Mouse (Mus musculus) monocyte, adult 5-6 weeks (primary cell): Measurements from ENCODE around the gene Slc43a1. TPM values are rescaled to one million over a fixed set of nuclear protein-coding genes. Genes with fewer than 3 reads are reported as not detected.

Experiments used
- ATAC-seq: fragments of 153-309, 156-312 bp; replicated peaks from 2 replicates; pipeline ENCODE4 v1.8.0; 2017; ENCODE audit warnings: mild to moderate bottlenecking; ENCODE audit not compliant: low TSS enrichment, insufficient number of reproducible peaks, severe bottlenecking, poor library complexity, low FRiP score
- total RNA-seq: library from RNA; stranded (forward); fragments of 200-1000, 200-491, 200-594 nt; gene quantifications from 3 replicates; pipeline ENCODE4 v1.2.3, GENCODE M21; 2017

Gene Slc43a1
- total RNA-seq, 1 experiment from 2014 or later: not detected

DNA sequence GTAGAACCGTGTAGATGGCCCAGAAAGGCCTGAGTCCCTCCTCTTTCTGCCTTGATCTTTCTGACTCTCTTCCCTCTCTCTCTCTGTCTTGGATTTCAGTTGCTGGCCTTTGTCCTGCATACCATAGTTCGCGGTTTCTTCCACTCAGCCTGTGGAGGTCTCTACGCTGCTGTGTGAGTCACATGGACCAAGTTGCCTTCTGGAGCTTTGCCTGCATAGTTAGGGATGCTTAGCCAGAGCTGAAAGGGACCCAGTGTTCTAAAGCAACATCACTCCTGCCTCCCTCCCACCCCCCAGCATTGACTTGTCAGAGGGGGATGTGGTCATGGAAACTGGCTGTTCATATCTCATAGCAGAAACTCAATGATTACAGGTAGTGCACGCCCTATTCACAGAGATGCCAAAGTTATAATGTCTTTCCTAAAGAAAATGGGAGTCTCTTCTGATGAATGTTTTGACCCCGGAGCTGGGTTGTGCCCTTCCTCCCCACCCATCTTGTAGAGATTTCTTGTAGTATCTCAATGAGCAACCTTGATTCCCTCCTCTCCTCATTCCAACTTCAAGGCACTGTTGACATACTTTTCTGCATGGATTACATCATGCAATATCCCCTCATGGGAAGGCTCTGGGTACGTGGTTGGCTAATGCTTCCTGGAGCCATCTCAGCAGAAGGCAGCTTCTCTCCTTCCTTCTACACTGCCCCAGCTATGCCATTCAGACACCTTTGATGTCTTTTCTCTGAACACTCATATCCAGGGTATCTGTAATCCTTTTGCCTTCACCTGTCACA lies 21.5 kb downstream of the Slc43a1 start:
- no peak for ATAC-seq

DNA sequence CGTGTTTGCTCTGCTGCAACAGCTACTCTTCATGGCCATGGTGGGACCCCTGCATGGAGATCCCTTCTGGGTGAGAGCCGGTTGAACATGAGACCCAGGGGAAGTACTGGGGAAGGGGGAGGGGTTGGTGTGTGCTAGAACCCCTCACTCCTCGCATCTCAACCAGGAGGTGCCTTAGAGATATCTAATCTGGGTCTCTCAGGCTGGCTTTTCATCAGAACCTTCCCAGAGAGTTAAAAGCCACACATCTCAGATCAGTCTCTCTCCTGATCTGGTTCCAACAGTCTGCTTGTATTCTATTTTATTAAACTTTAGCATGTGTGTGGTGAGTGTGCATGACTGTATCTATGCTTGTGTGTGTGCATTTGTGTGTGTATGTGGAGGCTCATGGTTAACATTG lies 22.8 kb downstream of the Slc43a1 start:
- ATAC-seq: no peak

DNA sequence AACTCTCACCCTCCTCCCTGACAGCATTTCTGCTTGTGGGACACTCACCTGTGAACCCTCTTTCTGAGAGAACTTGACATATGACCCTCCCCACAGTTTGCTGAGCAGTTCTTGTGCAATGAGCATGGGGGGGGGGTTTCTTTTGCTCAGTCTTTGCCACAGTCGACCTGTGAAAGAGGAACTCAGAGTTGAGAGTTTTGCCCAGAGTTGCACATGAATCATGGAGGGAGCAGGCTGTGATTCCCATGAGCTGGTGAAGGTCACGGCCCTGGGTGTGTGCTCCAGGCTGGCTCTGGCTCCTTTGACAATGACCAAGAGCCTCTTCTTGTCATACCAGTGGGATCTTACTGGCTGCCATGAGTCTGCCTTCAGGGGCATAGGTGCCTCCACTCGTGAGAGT lies 23.6 kb downstream of the Slc43a1 start:
- ATAC-seq: no peak

DNA sequence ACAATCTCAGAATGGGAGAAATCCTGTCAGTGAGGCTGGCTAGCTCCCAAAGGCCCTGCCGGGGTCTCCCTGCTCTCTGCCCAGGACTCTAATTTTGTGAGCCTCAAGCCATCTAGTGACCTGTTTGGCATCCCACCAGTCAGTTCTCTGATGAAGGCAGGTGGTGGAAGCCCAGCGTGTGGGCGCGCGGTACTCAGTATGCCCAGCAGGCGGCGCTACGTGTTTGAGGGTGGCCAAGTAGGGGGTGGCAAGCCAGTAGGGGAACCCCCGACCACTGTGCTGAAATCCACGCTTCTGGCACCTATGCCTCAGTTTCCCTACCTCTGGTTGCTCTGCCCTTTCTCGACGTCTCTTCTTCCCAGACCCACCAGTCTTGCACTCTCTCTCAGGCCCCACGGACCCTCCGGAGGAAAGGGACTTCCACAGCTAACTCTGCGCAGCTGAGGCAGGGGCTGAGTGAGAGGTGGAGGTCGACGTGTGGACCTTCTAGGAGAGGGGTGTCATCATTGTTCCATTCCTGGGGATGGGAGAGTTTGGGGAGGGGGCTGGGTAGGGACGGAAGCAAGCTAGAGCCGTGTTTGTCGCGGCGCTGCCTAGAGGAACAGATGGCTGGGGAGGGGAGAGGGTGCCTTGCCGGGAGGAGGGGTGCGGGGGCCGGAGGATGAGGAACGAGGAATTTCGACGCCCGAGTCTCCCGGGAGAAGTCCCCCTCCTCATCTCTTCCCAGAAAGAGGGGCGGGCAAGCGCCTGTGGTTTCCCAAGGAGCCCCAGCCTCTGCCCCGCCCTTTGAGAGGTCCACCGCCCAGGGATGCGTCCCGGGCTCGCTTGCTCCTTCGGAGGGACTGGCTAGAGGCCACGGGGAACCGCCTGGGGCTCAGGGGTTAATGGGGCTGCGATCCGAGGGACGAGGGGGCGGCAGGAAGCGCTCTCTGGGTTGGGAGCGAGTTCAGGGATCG lies 27.2 kb downstream of the Slc43a1 start:
- no peak for ATAC-seq

DNA sequence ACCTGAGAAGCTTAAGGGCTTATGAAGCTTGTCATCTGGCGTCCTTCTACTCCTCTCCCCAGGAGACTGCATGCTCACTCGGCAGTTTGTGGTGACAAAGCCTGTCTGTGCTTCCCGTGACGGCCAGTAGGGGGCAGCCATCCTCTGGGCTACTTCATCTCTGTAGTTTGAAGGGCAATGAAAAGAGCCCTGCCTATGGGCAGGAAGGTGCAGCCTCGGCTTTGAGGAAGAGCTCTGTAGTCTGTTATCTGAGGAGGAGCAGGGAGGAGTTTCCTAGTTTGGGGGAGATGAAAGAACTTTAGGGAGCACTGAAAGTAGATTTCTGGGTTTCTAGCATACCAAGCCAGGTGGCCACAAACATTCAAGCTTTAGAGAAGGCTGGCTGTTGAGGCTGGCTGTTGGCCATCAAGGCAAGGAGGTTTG lies 29.9 kb downstream of the Slc43a1 start:
- ATAC-seq: 0 out of 2 replicates have a peak, but pooled peaks have one; percentile 57

DNA sequence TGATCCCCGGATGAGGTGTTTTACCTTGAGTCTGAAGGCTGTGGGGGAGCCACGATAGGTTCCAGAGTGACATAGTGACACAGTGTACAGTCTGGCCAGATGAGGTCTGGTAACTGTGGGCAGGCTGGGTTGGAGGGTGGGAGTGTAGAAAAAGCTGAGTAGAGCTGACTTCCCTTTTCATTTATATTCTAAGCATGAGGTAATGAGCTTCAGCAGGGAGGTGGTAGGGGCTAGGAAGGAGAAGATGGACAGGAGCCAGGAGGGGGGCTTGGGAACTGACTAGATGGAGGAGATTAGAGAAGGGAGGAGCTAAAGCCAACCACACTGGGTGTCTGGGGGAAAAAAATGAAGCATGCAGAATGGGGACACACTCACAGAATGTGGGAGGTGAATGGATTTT lies 30.3 kb downstream of the Slc43a1 start:
- no peak for ATAC-seq

DNA sequence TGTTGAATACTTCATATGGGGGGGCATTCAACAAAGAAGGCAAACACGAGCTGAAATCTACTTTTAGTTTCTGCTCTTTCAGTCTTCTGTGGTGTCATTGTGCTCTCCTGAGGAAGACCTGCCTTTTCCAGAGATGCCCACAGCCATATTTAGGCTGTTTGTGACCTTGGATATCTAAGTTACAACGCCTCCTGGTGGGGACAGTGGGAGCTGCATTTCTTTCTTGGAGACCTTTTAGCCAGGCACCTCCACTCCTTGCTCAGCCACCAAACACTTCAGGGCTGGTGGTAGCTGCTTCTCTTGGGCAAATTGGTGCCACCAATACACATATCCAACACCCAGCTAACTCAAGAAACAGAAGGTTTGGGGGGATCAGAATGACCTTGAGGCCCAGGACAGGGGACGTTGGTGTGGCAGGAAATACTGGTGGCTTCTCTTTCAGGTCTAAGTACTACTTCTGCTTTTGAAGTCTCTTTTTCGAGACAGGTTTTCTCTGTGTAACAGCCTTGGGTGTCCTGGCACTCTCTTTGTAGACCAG lies 32.0 kb downstream of the Slc43a1 start:
- ATAC-seq: no peak

DNA sequence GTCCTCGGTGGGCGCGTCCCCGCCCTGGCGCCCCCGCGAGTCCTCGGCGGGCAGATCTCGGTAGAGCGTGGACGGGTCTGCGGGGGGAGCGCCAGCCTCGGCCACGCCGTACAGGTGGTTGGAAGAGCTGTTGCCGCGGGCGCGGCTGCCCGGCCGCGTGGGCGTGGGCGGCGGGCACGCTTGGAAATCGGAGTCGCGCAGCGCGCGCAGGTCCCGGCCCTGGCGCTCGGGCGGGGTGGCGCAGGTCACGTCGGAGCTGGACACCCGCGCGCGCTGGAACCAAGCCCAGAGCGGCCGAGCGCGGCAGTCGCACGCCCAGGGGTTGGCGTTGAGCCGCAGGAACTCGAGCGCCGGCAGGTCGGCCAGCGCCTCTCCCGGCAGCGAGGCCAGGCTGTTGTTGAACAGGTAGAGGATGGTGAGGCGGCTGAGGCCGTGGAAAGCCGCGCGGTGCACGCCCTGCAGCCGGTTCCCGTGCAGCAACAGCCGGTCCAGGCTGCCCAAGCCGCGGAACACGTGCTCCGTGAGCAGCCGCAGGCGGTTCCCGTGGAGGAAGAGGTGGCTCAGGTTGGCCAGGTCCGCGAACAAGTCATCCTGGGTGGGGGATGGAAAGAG lies 33.6 kb downstream of the Slc43a1 start:
- no peak for ATAC-seq

DNA sequence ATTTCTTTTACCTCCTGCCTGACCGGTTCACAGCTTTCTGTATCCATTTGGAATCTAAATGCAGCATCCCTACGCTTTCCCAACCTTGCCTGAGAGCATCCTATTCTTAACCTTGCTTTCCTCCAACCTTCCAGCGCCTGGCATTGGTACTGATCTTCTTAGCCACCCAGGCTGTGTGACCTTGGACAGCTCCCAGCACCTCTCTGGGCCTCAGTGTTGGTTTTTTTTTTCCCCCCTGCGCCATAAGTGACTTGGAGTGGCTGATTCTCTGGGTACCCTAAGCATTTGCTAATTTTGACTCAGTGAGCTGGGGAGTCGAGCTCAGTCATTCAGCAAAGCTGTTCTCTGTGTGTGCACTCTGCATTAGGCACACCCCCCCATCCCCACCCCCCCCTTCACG lies 37.2 kb downstream of the Slc43a1 start:
- no peak for ATAC-seq

DNA sequence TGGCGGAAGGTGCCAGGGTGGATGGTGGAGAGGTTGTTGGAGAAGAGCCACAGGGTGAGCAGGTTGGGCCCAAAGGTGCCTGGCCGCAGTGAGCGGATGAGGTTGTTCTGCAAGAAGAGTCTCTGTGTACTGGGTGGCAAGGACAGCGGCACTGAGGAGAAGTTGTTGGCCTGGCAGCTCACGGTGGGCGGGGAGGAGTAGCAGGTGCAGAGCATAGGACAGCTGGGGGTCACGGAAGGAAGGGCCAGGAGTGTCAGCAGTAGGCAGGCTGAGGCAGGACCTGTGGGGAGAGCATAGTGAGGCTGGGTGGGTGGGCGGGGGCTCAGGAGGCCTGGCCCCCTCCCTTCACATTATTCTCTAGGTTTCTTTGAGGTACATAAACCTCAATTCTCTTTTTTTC lies 41.9 kb downstream of the Slc43a1 start:
- ATAC-seq: no peak

DNA sequence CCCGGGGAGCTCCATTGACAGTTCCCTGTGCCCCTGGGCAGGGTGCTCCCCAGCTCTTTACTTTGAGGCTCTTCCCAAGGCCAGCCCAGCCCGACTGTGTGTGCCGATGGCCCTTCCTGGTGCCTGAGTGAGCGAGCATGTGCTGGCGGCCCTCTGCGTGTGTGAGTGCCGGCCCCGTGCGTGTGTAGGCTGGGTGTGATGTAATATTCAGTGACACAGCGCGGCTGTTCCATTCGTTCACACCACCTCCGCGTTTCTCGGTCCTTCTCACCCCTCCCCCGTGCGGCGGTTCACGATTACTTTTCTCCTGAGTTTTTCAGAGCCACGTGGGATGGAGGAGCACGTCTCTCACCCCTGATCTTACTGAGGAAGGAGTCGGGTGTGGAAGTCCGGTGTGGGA lies 44.0 kb downstream of the Slc43a1 start:
- no peak for ATAC-seq

DNA sequence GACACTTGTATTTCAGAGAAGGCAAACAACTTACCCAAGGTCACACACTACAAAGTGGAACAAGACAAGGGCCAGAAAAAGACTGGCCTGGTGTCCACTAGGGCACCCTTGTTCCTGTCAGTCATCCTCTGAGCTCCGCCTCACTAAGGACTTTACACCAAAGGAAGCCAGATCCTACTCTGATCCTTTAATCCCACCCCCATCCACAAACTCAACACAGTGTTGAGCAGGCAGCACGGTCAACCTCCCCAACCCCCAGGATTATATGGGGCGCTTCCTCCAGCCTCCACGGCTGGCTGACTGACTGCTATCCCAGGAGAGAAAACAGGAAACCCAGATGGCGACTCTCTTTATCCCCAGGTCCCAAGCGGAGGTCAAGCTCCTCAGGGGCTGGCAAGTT lies 44.4 kb downstream of the Slc43a1 start:
- ATAC-seq: no peak

DNA sequence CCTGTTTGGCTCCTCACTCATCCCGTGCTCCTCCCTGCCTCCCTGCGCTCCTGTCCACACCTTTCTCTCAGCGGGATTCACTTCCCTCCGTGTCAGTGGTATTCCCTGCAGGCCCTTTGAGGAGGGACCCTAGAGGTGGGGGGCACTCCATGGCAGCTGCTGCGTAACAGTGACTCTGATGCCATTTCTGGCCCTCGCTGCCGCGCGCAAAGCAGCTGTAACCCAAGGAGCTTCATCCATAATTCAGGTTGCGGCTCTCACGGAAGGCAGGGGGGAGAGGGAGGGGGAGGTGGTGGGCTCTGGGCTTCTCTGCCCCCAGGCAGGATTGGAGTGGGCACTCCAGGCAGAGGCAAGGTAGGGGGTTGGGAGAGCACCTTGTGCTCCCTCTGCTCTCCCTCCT lies 44.9 kb downstream of the Slc43a1 start:
- ATAC-seq: no peak

DNA sequence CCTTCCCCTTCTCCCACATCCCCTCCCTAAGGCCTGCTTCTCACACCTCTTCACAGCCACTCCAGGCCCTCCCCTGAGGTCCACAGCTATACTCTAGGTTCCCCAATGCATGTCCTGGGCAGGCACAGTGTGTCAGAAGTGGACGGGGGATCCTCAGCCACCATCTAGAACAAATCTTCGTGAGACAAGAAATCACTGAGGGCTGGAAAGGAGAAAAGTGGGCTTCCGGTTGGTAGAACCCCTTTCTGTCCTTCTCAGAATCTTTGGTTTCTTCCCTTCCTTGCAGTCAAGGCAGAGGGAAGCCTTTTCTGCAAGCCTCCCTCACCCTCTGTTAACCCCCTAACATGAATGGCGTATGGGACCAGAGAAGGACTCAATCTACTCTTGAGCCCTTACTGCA lies 45.3 kb downstream of the Slc43a1 start:
- ATAC-seq: no peak

DNA sequence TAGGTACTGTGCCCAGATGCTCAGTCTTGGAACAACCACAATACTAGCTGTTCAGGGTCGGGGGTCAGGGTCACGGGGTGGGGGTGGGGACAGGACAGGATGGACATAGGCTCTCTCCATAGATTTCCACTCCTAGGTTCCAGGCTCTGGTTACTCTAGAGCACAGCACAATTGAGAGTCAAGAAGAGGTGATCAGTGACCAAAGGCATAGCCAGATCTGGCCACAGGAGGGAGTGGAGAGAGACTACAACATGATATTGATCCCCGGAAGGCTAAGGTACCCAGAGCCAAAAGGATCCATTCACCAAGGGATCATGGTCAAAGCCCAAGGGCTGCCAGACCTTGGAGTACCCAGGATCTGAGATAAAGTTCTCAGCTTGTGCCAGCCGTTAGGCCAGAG lies 46.0 kb downstream of the Slc43a1 start:
- ATAC-seq: no peak

DNA sequence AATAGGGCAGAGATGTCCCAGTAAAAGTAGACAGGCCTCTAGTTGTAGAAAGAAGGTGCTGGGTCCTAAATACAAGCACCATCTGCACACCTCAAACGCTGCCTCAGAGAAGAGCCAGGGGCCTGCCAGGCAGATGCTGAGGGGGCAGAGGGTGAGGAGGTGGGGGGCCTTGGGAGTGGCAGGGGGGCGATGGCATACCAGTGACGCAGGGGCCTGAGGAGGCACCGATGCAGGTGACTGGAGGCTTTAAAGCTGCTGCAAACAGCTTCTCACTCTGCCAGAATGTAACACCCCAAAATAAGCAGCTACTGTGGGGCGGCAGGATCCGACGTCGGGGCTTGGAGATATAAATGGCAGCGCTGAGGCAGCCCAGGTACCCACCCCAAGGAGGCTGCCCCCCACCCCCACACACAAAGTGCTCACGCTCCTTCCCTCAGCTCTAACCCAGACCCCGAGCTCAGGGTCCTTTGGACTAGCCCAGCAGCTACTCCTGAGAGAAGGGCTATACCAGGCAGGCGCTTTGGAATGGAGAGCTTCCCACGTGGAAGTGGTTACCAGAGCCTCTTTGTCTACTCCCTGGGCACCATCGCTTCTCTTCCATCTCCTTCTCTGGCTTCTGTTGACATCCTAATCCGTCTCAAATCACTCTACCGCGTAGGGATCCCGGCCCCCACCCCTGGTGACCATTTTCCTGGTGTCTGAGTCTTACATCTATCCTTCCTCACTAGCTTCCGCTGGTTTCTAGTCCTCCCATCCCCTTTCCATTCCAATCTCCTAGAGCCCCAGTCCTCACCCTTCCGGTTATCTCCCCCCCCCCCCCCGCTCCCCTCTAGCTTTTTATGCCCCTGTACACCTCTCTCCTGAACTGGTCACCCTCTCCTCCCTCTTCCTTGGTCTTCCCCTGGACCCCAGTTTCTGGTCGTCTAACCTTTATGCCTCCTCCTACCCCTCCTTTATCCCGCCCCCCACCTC lies 46.7 kb downstream of the Slc43a1 start:
- ATAC-seq: no peak

DNA sequence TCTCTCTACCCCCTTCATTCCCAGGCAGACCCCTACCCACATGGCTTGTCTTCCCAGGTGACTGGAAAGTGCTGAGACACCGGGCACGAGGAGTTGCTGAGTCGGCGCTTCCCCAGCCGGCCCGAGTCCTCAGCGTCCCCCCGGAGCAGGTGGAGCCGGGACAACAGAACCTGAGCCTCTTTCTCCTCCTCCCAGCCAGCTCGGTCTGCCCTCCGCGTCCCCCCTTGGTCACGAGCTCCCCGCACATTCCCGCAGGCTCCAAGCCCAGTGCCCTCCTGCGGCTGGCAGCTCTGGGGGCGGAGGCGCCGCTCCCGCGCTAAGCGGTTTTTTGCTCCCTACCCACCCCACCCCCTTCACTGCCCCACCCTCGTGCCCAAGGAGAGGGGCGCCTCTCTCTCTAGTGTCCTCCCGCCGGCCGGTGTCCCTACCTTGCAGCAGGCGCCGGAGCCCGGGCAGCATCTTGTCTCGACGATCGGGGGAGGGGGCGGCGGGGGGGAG lies 47.6 kb downstream of the Slc43a1 start, which contains the start of gene Rtn4rl2:
Gene Rtn4rl2 (minus strand): TSS at position 477 of the 498 bp plus-strand sequence.
- no peak for ATAC-seq

DNA sequence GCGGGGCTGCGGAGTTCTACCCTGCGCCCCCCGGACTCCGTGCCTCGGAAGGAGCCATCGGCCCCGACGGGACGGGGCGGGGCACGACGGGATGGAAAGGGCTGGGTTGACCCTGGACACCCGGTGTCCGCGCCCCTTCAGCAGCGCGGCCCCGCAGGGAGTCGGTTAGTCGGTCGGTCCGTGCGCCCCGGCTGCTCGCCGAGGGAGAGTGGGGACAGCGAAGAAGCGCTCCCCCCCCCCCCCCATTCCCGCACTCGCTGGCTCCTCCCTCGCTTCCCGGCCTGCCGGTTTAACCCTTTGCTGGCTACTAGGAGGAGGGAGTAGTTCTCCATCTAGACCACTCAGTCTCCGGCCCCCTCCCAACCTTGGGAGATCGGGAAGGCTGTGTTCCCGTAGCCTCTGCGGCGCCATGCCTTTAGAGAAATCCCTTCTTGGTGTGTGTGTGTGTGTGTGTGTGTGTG lies 48.2 kb downstream of the Slc43a1 start:
- no peak for ATAC-seq
